Mouse (Mus musculus) urinary bladder, adult 18-20 months (tissue): Measurements from ENCODE around the gene 6330409D20Rik.

Experiments used
- DNase-seq, 2 experiments: peaks; one replicate each; pipeline ENCODE4 v3.0.0; 2022; ENCODE audit warnings: low spot score in 2 of 2, mixed read lengths in 2 of 2

Gene 6330409D20Rik

GRCm38 (mm10) chr2:32724832-32725790 is 15.7 kb downstream of the 6330409D20Rik start:
- no peak for DNase-seq

- no peak for DNase-seq
These were observed 16.7 kb downstream of the 6330409D20Rik start for GRCm38 (mm10) chr2:32724149-32724548.

GRCm38 (mm10) chr2:32722581-32722980 is 18.2 kb downstream of the 6330409D20Rik start:
- no peak for DNase-seq

GRCm38 (mm10) chr2:32722046-32722445 is 18.8 kb downstream of the 6330409D20Rik start:
- no peak for DNase-seq

- peak in 1 of 2 experiments; percentile 25 for DNase-seq
These were observed 20.1 kb downstream of the 6330409D20Rik start, which contains the start of gene Sh2d3c for GRCm38 (mm10) chr2:32720681-32721229. Gene Sh2d3c (plus strand): TSS chr2:32721055.

- no peak for DNase-seq
These were observed 20.8 kb downstream of the 6330409D20Rik start for GRCm38 (mm10) chr2:32720053-32720452.

- DNase-seq, result no peak
These were observed 22.1 kb downstream of the 6330409D20Rik start for GRCm38 (mm10) chr2:32718761-32719160.

GRCm38 (mm10) chr2:32714987-32715425 is 25.8 kb downstream of the 6330409D20Rik start:
- no peak for DNase-seq

GRCm38 (mm10) chr2:32714117-32714986 is 26.5 kb downstream of the 6330409D20Rik start:
- DNase-seq, result no peak

- peak; percentile 87 to 95 for DNase-seq
These were observed 27.6 kb downstream of the 6330409D20Rik start, which contains the start of gene Cdk9 for GRCm38 (mm10) chr2:32712934-32713817. Gene Cdk9 (minus strand): TSS chr2:32713076.

GRCm38 (mm10) chr2:32712586-32712933 is 28.3 kb downstream of the 6330409D20Rik start:
- DNase-seq, result peak; percentile 89 to 95

GRCm38 (mm10) chr2:32712108-32712551 is 28.7 kb downstream of the 6330409D20Rik start:
- peak; percentile 52 to 61 for DNase-seq

- no peak for DNase-seq
These were observed 29.3 kb downstream of the 6330409D20Rik start for GRCm38 (mm10) chr2:32711301-32712056.

- no peak for DNase-seq
These were observed 30.4 kb downstream of the 6330409D20Rik start for GRCm38 (mm10) chr2:32710425-32710824.

- no peak for DNase-seq
These were observed 31.2 kb downstream of the 6330409D20Rik start for GRCm38 (mm10) chr2:32709521-32710137.

- DNase-seq, result no peak
These were observed 32.2 kb downstream of the 6330409D20Rik start for GRCm38 (mm10) chr2:32708643-32709042.

- no peak for DNase-seq
These were observed 33.8 kb downstream of the 6330409D20Rik start for GRCm38 (mm10) chr2:32706971-32707370.

GRCm38 (mm10) chr2:32705018-32705417 is 35.8 kb downstream of the 6330409D20Rik start:
- no peak for DNase-seq

- DNase-seq, result no peak
These were observed 36.8 kb downstream of the 6330409D20Rik start, which contains the start of gene Fpgs for GRCm38 (mm10) chr2:32704021-32704421. Gene Fpgs (minus strand): TSS chr2:32704145.
